Mouse (Mus musculus) kidney, adult 2 months (tissue): Measurements from ENCODE around the gene Rragd.

Experiments
- CTCF ChIP-seq: fragments of 200-500 bp; conservative IDR thresholded peaks from 2 replicates; pipeline ENCODE4 v1.5.1; 2011; ENCODE audit warnings: low read depth, mild to moderate bottlenecking, control low read depth, low read length, moderate library complexity, mixed read lengths; ENCODE audit not compliant: insufficient read depth, insufficient read length
- POLR2A ChIP-seq: fragments of 200-500 bp; IDR thresholded peaks from one replicate; pipeline ENCODE4 v1.6.1; 2011; ENCODE audit warnings: low read depth, low read length, control low read depth

- no peak for TF ChIP-seq POLR2A
- no peak for TF ChIP-seq CTCF
Observed at GRCm38 (mm10) chr4:33039826-33040225, 57.0 kb downstream of the Rragd start.
